Mouse (Mus musculus) liver, postnatal 0 days (tissue): Measurements from ENCODE around the gene Cdc7. TPM values are rescaled to one million over a fixed set of nuclear protein-coding genes. Genes with fewer than 3 reads are reported as not detected.

Experiments
- ATAC-seq: fragments of 200-750 bp; cut with Nextera tagmentation; 2 replicates; pipeline ENCODE4 v1.8.0; 2017; ENCODE audit warnings: mild to moderate bottlenecking, moderate library complexity
- DNase-seq: peaks from one replicate; pipeline ENCODE4 v3.0.0-alpha.2; 2016
- H3K27ac ChIP-seq: fragments of 300-500 bp; sonication (generic); 2 replicates; pipeline ENCODE4 v1.5.1; 2014; ENCODE audit warnings: antibody characterized with exemption, moderate library complexity, mild to moderate bottlenecking, low read depth
- H3K27me3 ChIP-seq: fragments of 300-500 bp; sonication (generic); 2 replicates; pipeline ENCODE4 v1.6.1; 2014; ENCODE audit warnings: low read length, control low read depth, mixed read lengths; ENCODE audit not compliant: insufficient read depth
- H3K36me3 ChIP-seq: fragments of 300-500 bp; sonication (generic); replicated peaks from 2 replicates; pipeline ENCODE4 v1.6.1; 2014; ENCODE audit warnings: mild to moderate bottlenecking, control low read depth, low read length, moderate library complexity, mixed read lengths; ENCODE audit not compliant: insufficient read depth
- H3K4me1 ChIP-seq: fragments of 300-500 bp; sonication (generic); 2 replicates; pipeline ENCODE4 v1.6.1; 2014; ENCODE audit warnings: antibody characterized with exemption, mild to moderate bottlenecking, control low read depth; ENCODE audit not compliant: insufficient read depth
- H3K4me2 ChIP-seq: fragments of 300-500 bp; sonication (generic); 2 replicates; pipeline ENCODE4 v1.6.1; 2014; ENCODE audit warnings: low read depth, mild to moderate bottlenecking, low read length, moderate library complexity, mixed read lengths
- H3K4me3 ChIP-seq: fragments of 300-500 bp; sonication (generic); 2 replicates; pipeline ENCODE4 v1.5.1; 2014; ENCODE audit warnings: low read depth, low read length
- H3K9ac ChIP-seq: fragments of 300-500 bp; sonication (generic); replicated peaks from 2 replicates; pipeline ENCODE4 v1.6.1; 2014; ENCODE audit warnings: mild to moderate bottlenecking, moderate library complexity
- H3K9me3 ChIP-seq: fragments of 300-500 bp; sonication (generic); 2 replicates; pipeline ENCODE4 v1.6.1; 2016; ENCODE audit warnings: mild to moderate bottlenecking, control low read depth, low read length, mixed read lengths
- CTCF ChIP-seq: sonication (generic); IDR thresholded peaks from 2 replicates; pipeline ENCODE4 v1.5.1; 2016; ENCODE audit warnings: antibody characterized with exemption, low read depth
- EP300 ChIP-seq: IDR thresholded peaks from 2 replicates; pipeline ENCODE4 v1.6.1; 2016; ENCODE audit warnings: antibody characterized with exemption, low read depth, mild to moderate bottlenecking
- WGBS: fragments of 180-500 bp; shearing (Covaris S2); extraction: QIAGEN DNeasy Blood & Tissue Kit; methylation state at CpG from one replicate; pipeline ENCODE4 v1.1.7; 2014; ENCODE audit not compliant: insufficient replicate concordance; 5-methylcytosine and 5-hydroxymethylcytosine counted together
- polyA plus RNA-seq: library from polyadenylated mRNA; unstranded; fragments of >200 nt; fragmentation: Nextera tagmentation; extraction: Ambion mirVana; gene quantifications from 2 replicates; pipeline ENCODE4 v1.2.1, GENCODE M21; 2015

Gene Cdc7
- polyA plus RNA-seq, 1 experiment from 2014 or later: 6.2 TPM

- Histone ChIP-seq H3K27ac (no peak overlapping the region), H3K27me3 (no peaks in the 10 kb centered on the region), H3K9ac (no peak overlapping the region), H3K36me3 (no peaks in the 10 kb centered on the region), H3K9me3 (no peaks in the 10 kb centered on the region), H3K4me3 (no peak overlapping the region), H3K4me1 (peaks cover 2% of the 10 kb centered on the region; the same call in 1 of the 2 replicates), H3K4me2 (no peak overlapping the region)
- WGBS: 41% methylated on average over 5 of the region's 5 CpGs
- no peak for ATAC-seq
- TF ChIP-seq CTCF (no peak), EP300 (no peak)
- DNase-seq: no peak
Measured at GRCm38 (mm10) chr5:107023951-107024350, 59.8 kb downstream of the Cdc7 start.

- Histone ChIP-seq H3K4me3 (no peak overlapping the region), H3K4me2 (no peak overlapping the region), H3K4me1 (peaks cover 2% of the 10 kb centered on the region; the same call in 1 of the 2 replicates), H3K9ac (no peak overlapping the region), H3K27me3 (no peaks in the 10 kb centered on the region), H3K36me3 (no peaks in the 10 kb centered on the region), H3K9me3 (no peaks in the 10 kb centered on the region), H3K27ac (peak overlapping the region; percentile 34; the same call in 1 of the 2 replicates)
- 77% methylated on average over 5 of the region's 5 CpGs for WGBS
- ATAC-seq: no peak
- TF ChIP-seq EP300 (no peak), CTCF (no peak)
- no peak for DNase-seq
Measured at GRCm38 (mm10) chr5:107025371-107025770, 61.2 kb downstream of the Cdc7 start.

- no peaks in the 10 kb centered on the region for H3K27me3 ChIP-seq
- ATAC-seq: no peak
- H3K4me2 ChIP-seq: no peak overlapping the region
- 81% methylated on average over 8 of the region's 8 CpGs for WGBS
- H3K9ac ChIP-seq: no peak overlapping the region
- no peaks in the 10 kb centered on the region for H3K36me3 ChIP-seq
- no peak overlapping the region; the same call in 1 of the 2 replicates for H3K27ac ChIP-seq
- DNase-seq: no peak
- no peaks in the 10 kb centered on the region for H3K9me3 ChIP-seq
- H3K4me3 ChIP-seq: no peak overlapping the region
- TF ChIP-seq CTCF: no peak
- TF ChIP-seq EP300: no peak
- peaks cover 2% of the 10 kb centered on the region; the same call in 1 of the 2 replicates for H3K4me1 ChIP-seq
Measured at GRCm38 (mm10) chr5:107025809-107026208, 61.7 kb downstream of the Cdc7 start.

GRCm38 (mm10) chr5:107027616-107028015 lies 63.5 kb downstream of the Cdc7 start:
- WGBS: 78% methylated on average over 6 of the region's 6 CpGs
- DNase-seq (no peak), ATAC-seq (no peak)
- Histone ChIP-seq H3K27me3 (no peaks in the 10 kb centered on the region), H3K27ac (no peak overlapping the region), H3K4me3 (no peak overlapping the region), H3K36me3 (no peaks in the 10 kb centered on the region), H3K4me2 (no peak overlapping the region), H3K9ac (no peak overlapping the region), H3K9me3 (no peaks in the 10 kb centered on the region), H3K4me1 (peaks cover 2% of the 10 kb centered on the region; the same call in 1 of the 2 replicates)
- TF ChIP-seq CTCF (no peak), EP300 (no peak)

- Histone ChIP-seq H3K27me3 (no peaks in the 10 kb centered on the region), H3K4me2 (no peak overlapping the region), H3K36me3 (no peaks in the 10 kb centered on the region), H3K9ac (no peak overlapping the region), H3K4me1 (peaks cover 2% of the 10 kb centered on the region; the same call in 1 of the 2 replicates), H3K4me3 (no peak overlapping the region), H3K9me3 (no peaks in the 10 kb centered on the region), H3K27ac (no peak overlapping the region)
- TF ChIP-seq CTCF (no peak), EP300 (no peak)
- WGBS: 35% methylated on average over 1 of the region's 1 CpGs
- ATAC-seq (no peak), DNase-seq (no peak)
Measured at GRCm38 (mm10) chr5:107028557-107028956, 64.4 kb downstream of the Cdc7 start.

GRCm38 (mm10) chr5:107029801-107030200 lies 65.7 kb downstream of the Cdc7 start:
- Histone ChIP-seq H3K9ac (no peak overlapping the region), H3K4me2 (no peak overlapping the region), H3K27me3 (no peaks in the 10 kb centered on the region), H3K27ac (no peak overlapping the region), H3K36me3 (no peaks in the 10 kb centered on the region), H3K9me3 (no peaks in the 10 kb centered on the region), H3K4me3 (no peak overlapping the region), H3K4me1 (no peaks in the 10 kb centered on the region)
- DNase-seq: no peak
- 34% methylated on average over 4 of the region's 4 CpGs for WGBS
- TF ChIP-seq CTCF (no peak), EP300 (no peak)
- ATAC-seq: no peak

- Histone ChIP-seq H3K36me3 (no peaks in the 10 kb centered on the region), H3K4me3 (no peak overlapping the region), H3K9me3 (no peaks in the 10 kb centered on the region), H3K4me2 (no peak overlapping the region), H3K9ac (no peak overlapping the region), H3K27ac (no peak overlapping the region), H3K4me1 (no peaks in the 10 kb centered on the region), H3K27me3 (no peaks in the 10 kb centered on the region)
- DNase-seq (no peak), ATAC-seq (no peak)
- WGBS: 85% methylated on average over 10 of the region's 10 CpGs
- TF ChIP-seq EP300 (no peak), CTCF (no peak)
Measured at GRCm38 (mm10) chr5:107030821-107031220, 66.7 kb downstream of the Cdc7 start.

Other genes starting within 250 kb of the Cdc7 start
- gene Hfm1, start 38.0 kb upstream of the Cdc7 start, polyA plus RNA-seq: not detected in 2 replicates